Mouse (Mus musculus) ES-E14 (cell line): ENCODE measurements around the gene Rhoq.

Experiments used
- HCFC1 ChIP-seq: IDR thresholded peaks from 2 replicates; pipeline ENCODE4 v1.6.1; 2012; ENCODE audit warnings: low read length, inconsistent platforms, borderline replicate concordance; ENCODE audit not compliant: insufficient read depth
- MAFK ChIP-seq: IDR thresholded peaks from 2 replicates; pipeline ENCODE4 v1.6.1; 2014; ENCODE audit warnings: mild to moderate bottlenecking, low read depth, low read length, inconsistent platforms; ENCODE audit not compliant: insufficient read depth
- ZC3H11A ChIP-seq: IDR thresholded peaks from 2 replicates; pipeline ENCODE4 v1.6.1; 2012; ENCODE audit warnings: low read depth, mild to moderate bottlenecking, inconsistent platforms, low read length, borderline replicate concordance

DNA sequence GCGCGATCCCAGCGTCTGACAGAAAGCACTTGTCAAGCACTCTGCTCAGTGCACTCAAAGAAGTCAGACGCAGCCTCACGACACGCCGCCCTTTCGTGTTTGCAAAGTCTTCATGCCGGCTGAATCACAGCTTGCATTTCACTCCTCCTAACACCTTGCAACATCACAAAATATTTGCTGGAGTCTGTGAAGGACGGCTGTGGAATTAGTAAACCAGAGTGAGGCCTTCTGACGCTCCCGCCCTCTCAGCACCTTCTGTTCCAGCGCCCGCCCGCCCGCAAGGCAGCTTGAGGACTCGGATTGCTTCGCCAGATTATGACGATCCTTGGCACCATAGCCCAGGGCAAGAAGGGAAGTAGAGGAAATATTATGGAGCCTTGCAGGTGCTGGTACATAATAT is 78.9 kb downstream of the Rhoq start:
- TF ChIP-seq HCFC1 (no peak), MAFK (no peak), ZC3H11A (no peak)
